Mouse (Mus musculus) hindbrain, embryonic 10.5 days (tissue): ENCODE data around the gene Cyth2. TPM values are rescaled to one million over a fixed set of nuclear protein-coding genes. Genes with fewer than 3 reads are reported as not detected.

Experiments used
- DNase-seq: peaks from one replicate; pipeline ENCODE4 v3.0.0-alpha.2; 2017; ENCODE audit warnings: low spot score
- H3K27ac ChIP-seq: fragments of 300-500 bp; sonication (generic); 2 replicates; pipeline ENCODE4 v1.5.1; 2016; ENCODE audit warnings: mild to moderate bottlenecking, moderate library complexity
- H3K27me3 ChIP-seq: fragments of 300-500 bp; sonication (generic); 2 replicates; pipeline ENCODE4 v1.6.1; 2016; ENCODE audit warnings: mild to moderate bottlenecking; ENCODE audit not compliant: poor library complexity, insufficient read depth, severe bottlenecking
- H3K36me3 ChIP-seq: fragments of 300-500 bp; sonication (generic); 2 replicates; pipeline ENCODE4 v1.6.1; 2016; ENCODE audit warnings: mild to moderate bottlenecking, moderate library complexity
- H3K4me1 ChIP-seq: fragments of 300-500 bp; sonication (generic); replicated peaks from 2 replicates; pipeline ENCODE4 v1.6.1; 2016; ENCODE audit warnings: mild to moderate bottlenecking
- H3K4me3 ChIP-seq: fragments of 300-500 bp; sonication (generic); 2 replicates; pipeline ENCODE4 v1.5.1; 2016; ENCODE audit warnings: mild to moderate bottlenecking, moderate library complexity
- H3K9me3 ChIP-seq: fragments of 300-500 bp; sonication (generic); 2 replicates; pipeline ENCODE4 v1.6.1; 2016; ENCODE audit warnings: mild to moderate bottlenecking, moderate library complexity
- WGBS: fragments of 180-500 bp; shearing (Covaris S2); methylation state at CpG from one replicate; pipeline ENCODE4 v1.1.7; 2016; 5-methylcytosine and 5-hydroxymethylcytosine counted together
- polyA plus RNA-seq: library from polyadenylated mRNA; unstranded; fragments of >200 nt; fragmentation: Nextera tagmentation; extraction: Ambion mirVana; gene quantifications from 2 replicates; pipeline ENCODE4 v1.2.1, GENCODE M21; 2016

Cyth2 gene
- polyA plus RNA-seq: 164 and 231 TPM in 2 replicates

DNA sequence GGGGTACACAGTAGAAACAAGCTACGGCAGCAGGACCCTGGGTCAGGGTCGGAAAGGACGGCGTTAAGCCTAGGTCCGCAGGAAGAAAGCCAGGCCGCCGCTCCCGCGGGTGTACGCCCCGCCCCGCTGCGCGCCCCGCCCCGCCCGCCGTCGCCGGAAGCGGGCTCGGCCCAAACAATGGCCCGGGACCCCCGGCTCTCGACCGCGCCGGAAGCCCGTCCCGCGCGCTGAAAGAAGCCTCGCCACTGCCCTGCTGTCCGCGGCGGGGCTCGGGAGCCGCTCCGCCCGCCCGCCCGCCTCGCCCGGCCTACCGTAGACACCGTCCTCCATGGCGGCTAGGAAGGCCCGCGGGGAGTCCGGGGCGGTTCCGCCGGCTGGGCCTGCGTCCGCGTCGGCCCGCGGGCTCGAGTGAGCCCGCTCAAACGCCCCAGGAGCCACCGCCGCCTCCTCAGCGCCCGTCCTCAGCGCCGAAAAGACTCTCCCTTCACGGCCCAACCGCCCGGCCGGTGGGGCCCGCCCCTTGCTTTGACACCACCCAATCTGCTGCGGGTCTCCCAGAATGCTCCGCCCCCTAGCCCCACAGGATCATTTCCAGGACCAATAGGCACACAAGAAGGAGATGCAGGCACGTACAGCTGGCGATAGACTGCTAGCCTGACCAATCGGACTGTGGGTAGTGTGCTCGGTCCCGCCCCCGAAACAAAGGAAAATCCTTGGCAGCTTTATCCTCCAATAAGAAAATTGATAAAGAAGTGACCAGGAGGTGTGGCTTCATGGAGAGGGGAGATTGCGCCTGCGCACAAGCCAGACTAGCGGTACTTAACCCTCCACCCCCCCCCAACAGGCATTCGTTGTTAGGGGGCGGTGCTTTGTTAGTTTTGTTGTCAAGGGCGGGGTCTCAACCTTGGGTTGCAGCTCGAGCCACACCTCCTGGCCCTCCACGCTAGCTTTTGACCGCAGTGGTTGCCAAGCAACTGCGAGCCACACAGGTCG is at the start of gene Cyth2:
Gene Cyth2, minus strand, starts transcription at position 795 of the 993 bp plus-strand sequence.
- peaks cover 40% of the 10 kb centered on the region for H3K36me3 ChIP-seq
- peak within 1 kb of the TSS; percentile 98 for H3K4me3 ChIP-seq
- H3K27me3 ChIP-seq: peaks cover 10% of the 10 kb centered on the region
- under 1% methylated on average over 92 of the region's 92 CpGs for WGBS
- peaks cover 32% of the 10 kb centered on the region for H3K4me1 ChIP-seq
- DNase-seq: peak; percentile 100
- no peaks in the 10 kb centered on the region for H3K9me3 ChIP-seq
- peak within 1 kb of the TSS; percentile 100 for H3K27ac ChIP-seq

DNA sequence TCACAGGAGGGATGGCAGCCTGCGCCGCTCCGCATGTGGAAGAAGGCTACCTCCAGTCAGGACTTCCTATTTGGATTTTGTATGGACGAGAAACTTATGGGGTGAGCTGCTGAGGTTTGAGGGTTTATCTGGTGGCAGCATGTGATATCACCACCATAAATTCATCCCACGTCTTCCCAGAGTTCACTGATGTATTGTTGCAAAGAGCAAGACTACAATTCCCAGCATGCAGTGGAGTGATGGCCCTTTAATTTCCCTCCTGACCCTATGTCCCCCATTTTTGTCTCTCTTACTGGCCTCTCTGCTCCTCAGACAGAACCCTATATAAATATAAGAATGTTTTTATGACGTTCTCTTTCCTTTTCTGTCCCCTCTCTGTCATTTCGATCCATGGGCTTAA is 48.4 kb upstream of the Cyth2 start:
- Histone ChIP-seq H3K4me1 (peaks cover 38% of the 10 kb centered on the region), H3K27me3 (peaks cover 90% of the 10 kb centered on the region), H3K9me3 (no peaks in the 10 kb centered on the region), H3K36me3 (no peaks in the 10 kb centered on the region), H3K4me3 (no peak overlapping the region), H3K27ac (no peak overlapping the region)
- DNase-seq: no peak
- 89% methylated on average over 7 of the region's 7 CpGs for WGBS

DNA sequence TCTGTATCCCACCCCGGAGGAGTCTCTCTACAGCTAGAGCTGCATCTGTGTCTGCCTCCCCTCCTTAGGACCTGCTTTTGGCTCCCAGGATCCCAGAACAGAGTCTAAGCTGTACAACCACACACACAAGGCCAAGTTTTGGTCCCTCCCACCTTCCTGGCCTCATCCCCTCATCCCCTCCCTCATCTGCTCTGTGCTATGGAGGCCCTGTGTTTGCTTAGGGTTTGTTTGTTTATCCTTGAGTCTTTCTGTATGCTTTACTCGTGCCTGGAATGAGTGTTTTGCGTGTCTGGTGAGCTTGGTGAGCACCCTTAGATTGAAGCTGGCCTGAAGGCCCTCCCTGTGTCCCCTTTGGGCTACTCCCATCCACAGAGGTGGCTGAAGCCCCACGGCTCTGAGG is 44.6 kb upstream of the Cyth2 start:
- no peak for DNase-seq

DNA sequence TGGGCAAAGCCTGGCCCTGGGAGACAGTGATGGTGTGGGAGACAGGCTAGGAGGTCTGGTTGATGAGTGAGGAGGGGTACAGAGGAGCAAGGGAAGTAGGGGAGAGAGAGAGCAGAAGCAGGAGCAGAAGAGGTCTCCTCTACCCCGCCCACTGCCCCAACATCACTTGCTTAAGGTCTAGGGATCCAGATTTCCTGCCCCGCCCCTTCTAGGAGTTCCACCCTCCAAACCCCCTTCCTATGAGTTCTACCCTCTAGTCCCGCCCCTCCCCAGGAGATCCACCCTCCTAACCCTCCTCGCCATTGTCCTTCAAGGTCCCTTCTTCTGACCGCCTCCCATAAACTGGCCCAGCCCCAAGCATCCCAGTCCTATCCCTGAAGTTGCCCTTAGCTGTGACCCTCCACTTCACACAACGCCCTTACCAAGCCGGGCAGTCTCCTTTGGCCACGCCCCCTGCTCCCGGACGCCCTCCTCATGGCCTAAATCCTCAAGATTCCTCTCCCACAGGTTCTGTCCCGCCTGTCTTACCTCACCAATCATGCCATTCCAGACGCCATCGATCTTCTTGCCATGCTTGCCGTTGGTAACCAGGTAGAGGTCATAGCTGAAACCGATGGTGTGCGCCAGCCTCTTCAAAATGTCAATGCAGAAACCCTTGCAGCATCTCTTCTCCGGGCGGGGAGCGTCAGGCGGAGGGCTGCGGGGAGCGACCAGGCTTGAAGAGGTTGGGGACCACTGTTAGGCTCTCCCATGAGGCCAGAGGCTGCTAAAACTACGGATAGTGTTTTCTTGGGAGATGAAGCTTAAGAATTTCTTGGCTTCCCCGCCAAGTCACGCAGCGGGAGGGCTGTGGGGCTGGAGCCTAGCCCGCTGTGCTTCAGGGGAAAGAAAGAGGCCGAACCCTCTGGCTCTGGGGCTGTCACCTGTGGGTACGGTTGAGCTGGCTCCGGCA is 42.8 kb upstream of the Cyth2 start:
- Histone ChIP-seq H3K36me3 (no peaks in the 10 kb centered on the region), H3K27ac (peak overlapping the region; percentile 54), H3K27me3 (peaks cover 78% of the 10 kb centered on the region), H3K4me1 (peaks cover 32% of the 10 kb centered on the region), H3K9me3 (no peaks in the 10 kb centered on the region), H3K4me3 (peak overlapping the region; percentile 49)
- DNase-seq: no peak
- 3% methylated on average over 30 of the region's 30 CpGs for WGBS

More for the DNA sequence above, 44.6 kb upstream of the Cyth2 start:
- 66% methylated on average over 4 of the region's 4 CpGs for WGBS
- no peak overlapping the region for H3K4me3 ChIP-seq
- H3K36me3 ChIP-seq: no peaks in the 10 kb centered on the region
- H3K4me1 ChIP-seq: peaks cover 32% of the 10 kb centered on the region
- H3K27ac ChIP-seq: no peak overlapping the region
- peaks cover 88% of the 10 kb centered on the region for H3K27me3 ChIP-seq
- no peaks in the 10 kb centered on the region for H3K9me3 ChIP-seq

DNA sequence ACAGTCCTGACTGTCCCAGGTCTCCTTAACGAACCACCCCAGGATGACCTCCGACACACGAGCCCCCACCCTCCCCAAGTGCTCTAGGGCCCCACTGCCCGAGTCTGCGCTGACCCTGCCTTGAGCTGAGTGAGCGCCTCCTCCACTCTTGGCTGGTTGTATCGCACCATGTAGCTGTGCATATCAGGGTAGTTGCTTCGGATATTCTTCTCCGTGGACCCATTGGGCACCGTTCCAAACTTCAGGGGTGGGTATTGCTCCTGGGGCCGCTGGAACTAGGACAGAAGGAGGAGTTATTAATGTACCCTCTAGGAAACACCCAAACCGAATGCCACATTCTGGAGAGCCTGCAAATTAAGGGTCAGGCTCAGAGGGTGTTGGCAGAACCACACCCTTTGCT is 38.7 kb upstream of the Cyth2 start:
- no peaks in the 10 kb centered on the region for H3K36me3 ChIP-seq
- DNase-seq: no peak
- H3K27me3 ChIP-seq: peaks cover 63% of the 10 kb centered on the region
- H3K4me1 ChIP-seq: peaks cover 25% of the 10 kb centered on the region
- H3K27ac ChIP-seq: no peak overlapping the region
- no peak overlapping the region for H3K4me3 ChIP-seq
- no peaks in the 10 kb centered on the region for H3K9me3 ChIP-seq
- 83% methylated on average over 12 of the region's 12 CpGs for WGBS

DNA sequence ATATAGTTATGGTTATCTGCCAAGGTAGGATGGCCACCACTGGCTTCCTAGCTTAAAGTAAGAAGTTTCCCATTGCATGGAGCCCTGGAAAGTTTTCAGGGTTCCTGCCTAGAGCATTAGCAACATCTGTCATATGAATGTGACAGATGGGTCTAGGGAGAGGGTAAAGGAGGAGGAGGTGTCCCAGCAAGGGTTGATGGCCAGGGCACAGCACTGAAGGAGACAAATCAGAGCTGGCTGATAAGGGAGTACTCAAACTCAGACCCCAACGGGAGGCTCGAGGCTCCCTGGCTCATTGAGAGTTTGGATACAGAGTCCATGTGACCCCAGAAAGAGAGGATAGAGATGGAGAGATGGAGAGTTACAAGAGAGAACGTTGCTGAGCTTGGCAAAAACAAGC is 36.3 kb upstream of the Cyth2 start:
- no peaks in the 10 kb centered on the region for H3K9me3 ChIP-seq
- H3K4me1 ChIP-seq: peaks cover 9% of the 10 kb centered on the region; the same call in 1 of the 2 replicates
- WGBS: 73% methylated on average over 3 of the region's 3 CpGs
- no peak for DNase-seq
- H3K36me3 ChIP-seq: no peaks in the 10 kb centered on the region
- no peak overlapping the region for H3K27ac ChIP-seq
- H3K4me3 ChIP-seq: no peak overlapping the region
- H3K27me3 ChIP-seq: peaks cover 45% of the 10 kb centered on the region

DNA sequence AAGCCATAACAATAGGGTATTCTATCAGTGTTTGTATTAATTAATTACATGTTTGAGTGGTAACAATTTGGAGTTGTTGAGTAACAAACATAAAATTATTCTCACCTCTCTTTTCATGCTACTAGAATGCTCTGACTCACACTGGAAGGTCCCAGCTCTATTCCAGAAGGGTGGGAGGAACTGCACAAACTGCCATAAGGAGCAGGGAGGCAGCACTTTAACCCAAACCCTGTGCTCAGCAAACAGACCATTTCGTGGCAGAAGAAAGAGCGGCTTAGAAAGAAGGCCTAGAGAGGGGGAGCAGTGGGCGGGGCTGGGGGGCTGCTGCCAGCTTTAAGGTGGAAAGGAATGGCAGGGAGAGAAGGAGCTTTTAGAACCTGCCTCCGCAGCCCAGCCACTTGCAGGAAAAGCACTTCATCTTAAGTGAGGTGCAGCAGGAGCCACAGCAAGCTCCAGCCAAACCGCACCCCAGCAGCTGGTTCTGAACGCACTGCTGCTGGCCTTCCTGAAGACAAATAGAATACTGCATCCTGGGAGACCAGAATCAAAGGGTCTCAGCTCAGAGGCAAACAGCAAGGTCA is 34.2 kb upstream of the Cyth2 start:
- no peak overlapping the region for H3K27ac ChIP-seq
- no peaks in the 10 kb centered on the region for H3K36me3 ChIP-seq
- peaks cover 9% of the 10 kb centered on the region; the same call in 1 of the 2 replicates for H3K4me1 ChIP-seq
- 15% methylated on average over 6 of the region's 6 CpGs for WGBS
- no peak for DNase-seq
- H3K9me3 ChIP-seq: no peaks in the 10 kb centered on the region
- H3K4me3 ChIP-seq: no peak overlapping the region
- H3K27me3 ChIP-seq: peaks cover 31% of the 10 kb centered on the region; the same call in 1 of the 2 replicates

DNA sequence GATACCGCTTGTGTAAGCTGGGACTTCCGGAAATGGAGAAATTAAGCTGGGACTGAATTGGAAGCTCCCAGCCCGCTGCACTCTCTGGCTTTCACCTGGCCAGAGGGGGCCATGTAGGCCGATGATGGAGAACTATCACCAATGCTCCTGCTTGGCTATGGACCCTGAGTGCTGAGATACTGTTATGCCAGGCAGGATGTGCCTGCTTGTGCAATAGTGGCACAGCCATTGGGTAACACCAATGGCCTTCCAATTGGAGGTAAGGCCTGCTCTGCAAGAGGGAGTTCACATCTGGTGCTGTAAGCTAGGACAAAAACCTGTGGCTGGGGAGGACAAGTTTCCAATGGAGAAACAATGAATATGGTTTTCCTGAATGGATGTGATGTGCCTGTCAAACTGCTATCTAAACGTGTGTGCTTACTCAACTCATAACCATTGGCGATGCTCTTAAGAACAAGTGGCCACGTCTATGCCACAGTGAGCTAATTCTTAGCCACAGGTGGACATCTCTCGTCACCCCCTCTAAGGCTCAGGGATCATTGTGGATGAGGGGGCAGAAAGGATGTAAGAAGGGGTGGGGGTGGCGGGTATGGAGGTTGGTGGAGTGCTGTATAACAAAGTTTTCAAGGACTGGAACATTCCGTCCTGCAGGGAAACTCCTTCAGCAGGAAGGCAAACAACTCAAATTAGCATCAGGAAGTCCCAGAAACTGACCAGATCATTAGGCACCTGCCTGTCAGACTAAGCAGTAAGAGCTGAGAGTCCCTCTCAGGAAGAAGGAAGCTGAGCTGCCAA is 28.8 kb upstream of the Cyth2 start:
- 86% methylated on average over 10 of the region's 10 CpGs for WGBS
- peaks cover 19% of the 10 kb centered on the region for H3K27me3 ChIP-seq
- H3K36me3 ChIP-seq: no peaks in the 10 kb centered on the region
- no peak for DNase-seq
- H3K27ac ChIP-seq: no peak overlapping the region
- H3K4me1 ChIP-seq: 0 out of 2 replicates have a peak, but pooled peaks cover 2% of the 10 kb centered on the region
- no peak overlapping the region for H3K4me3 ChIP-seq
- H3K9me3 ChIP-seq: no peaks in the 10 kb centered on the region

DNA sequence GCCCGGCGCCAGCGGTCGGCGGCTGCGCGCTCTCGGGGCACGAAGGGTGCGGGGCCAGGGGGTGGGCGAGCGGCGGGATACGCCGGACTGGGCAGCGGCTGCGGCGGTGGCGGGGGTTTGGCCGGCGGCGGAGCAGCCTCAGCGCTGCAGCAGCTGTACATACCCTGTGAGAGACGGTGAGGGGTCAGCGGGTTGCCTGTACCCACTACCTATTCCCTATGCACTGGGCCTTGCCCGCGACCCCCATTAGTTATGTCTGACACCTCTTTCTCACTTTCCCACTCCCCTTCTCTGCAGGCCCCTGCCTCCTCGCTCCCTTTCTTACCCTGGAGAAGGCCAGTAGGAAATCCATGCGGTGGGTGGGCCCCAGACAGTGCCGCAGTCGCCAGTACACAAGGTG is 19.5 kb upstream of the Cyth2 start:
- Histone ChIP-seq H3K9me3 (0 out of 2 replicates have a peak, but pooled peaks cover 2% of the 10 kb centered on the region), H3K4me1 (peaks cover 39% of the 10 kb centered on the region), H3K27me3 (peaks cover 69% of the 10 kb centered on the region), H3K27ac (0 out of 2 replicates have a peak overlapping the region, but pooled peaks have one; percentile 6), H3K36me3 (peaks cover 9% of the 10 kb centered on the region), H3K4me3 (peak overlapping the region; percentile 41)
- DNase-seq: no peak
- WGBS: 3% methylated on average over 31 of the region's 31 CpGs

DNA sequence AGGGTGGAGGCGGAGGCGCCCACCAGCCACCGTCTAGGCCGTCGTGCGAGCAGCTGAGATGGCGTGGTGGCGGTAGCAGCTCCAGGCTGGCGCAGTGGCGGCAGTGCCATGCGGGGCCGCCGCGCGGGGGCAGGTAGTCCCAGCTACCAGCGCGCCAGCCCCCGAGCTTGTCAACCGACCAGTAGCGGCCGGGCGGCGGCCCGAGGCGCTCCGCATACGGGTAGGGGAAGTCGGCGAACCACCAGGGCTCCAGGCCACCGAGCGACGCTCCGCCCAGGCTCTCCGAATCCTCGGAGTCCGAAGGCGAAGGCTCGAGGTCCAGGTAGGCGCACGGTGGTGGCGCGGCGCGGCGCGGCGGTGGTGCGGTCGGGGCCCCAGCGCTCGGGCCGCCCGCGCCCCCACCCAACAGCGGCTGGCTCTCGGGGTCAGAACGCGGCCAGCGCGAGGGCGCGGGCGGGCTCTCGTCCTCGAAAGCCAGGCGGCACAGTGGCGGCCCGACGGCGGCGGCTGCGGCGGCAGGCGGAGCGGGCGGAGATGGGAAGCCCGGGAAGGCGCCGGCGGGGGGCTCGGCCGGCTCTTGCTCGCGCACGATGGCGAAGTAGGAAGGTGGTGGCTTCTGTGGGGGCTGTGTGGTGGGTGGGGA is 18.9 kb upstream of the Cyth2 start:
- peaks cover 16% of the 10 kb centered on the region for H3K36me3 ChIP-seq
- H3K27me3 ChIP-seq: peaks cover 69% of the 10 kb centered on the region
- H3K9me3 ChIP-seq: 0 out of 2 replicates have a peak, but pooled peaks cover 2% of the 10 kb centered on the region
- no peak for DNase-seq
- H3K4me1 ChIP-seq: peaks cover 39% of the 10 kb centered on the region
- H3K4me3 ChIP-seq: peak overlapping the region; percentile 41
- peak overlapping the region; percentile 6; the same call in 1 of the 2 replicates for H3K27ac ChIP-seq
- 3% methylated on average over 86 of the region's 86 CpGs for WGBS

DNA sequence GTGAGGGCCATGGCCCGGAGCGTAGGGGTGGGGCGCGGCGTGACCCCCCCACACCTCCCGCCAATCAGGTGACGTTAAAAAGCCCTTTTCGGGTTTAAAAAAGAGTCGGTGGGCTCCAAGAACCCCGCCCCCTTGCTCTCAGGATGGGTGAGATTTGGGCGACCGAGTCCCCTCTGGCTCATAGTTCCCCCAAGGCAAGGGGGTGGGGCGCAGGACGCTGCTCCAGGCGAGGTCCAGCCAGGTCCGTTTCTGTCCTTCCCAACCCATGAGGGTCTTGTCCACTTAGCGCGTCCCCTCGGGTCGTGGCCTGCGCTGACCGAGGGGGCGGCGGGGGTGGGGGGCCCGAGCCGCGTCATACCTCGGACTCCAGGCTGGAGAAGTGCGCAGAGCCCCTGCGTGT is 18.0 kb upstream of the Cyth2 start:
- Histone ChIP-seq H3K4me1 (peaks cover 39% of the 10 kb centered on the region), H3K4me3 (peak overlapping the region; percentile 41), H3K36me3 (peaks cover 24% of the 10 kb centered on the region), H3K27me3 (peaks cover 63% of the 10 kb centered on the region), H3K27ac (no peak overlapping the region), H3K9me3 (0 out of 2 replicates have a peak, but pooled peaks cover 2% of the 10 kb centered on the region)
- no peak for DNase-seq
- WGBS: 10% methylated on average over 30 of the region's 30 CpGs
